Mouse (Mus musculus): ENCODE measurements around the gene Car12. TPM values are rescaled to one million over a fixed set of nuclear protein-coding genes. Genes with fewer than 3 reads are reported as not detected.

Car12 gene
- polyA plus RNA-seq (2014; fragmentation: Illumina TruSeq; extraction: RNeasy Lipid Tissue Mini Kit (QIAGEN cat#74804); ENCODE audit: low read depth, low replicate concordance) = not detected

GRCm38 (mm10) chr9:66713135-66714021, at the start of gene Car12:
TSS of gene Car12 (plus strand) at chr9:66713686.

GRCm38 (mm10) chr9:66795464-66796324, 82.2 kb downstream of the Car12 start, which contains the start of gene Aph1b:
TSS of gene Aph1b (minus strand) at chr9:66795490.

GRCm38 (mm10) chr9:66796739-66797138, 83.3 kb downstream of the Car12 start, which contains the start of gene Gm10647:
TSS of gene Gm10647 (plus strand) at chr9:66797039.

Other genes with a start within 250 kb of the Car12 start
- gene Fbxl22, start 199.1 kb upstream of the Car12 start, polyA plus RNA-seq (2014; fragmentation: Illumina TruSeq; extraction: RNeasy Lipid Tissue Mini Kit (QIAGEN cat#74804); ENCODE audit: low read depth, low replicate concordance) = 18.5 TPM
- 16.9 TPM for gene Usp3, start 120.5 kb upstream of the Car12 start, polyA plus RNA-seq (2014; fragmentation: Illumina TruSeq; extraction: RNeasy Lipid Tissue Mini Kit (QIAGEN cat#74804); ENCODE audit: low read depth, low replicate concordance)
- 6.4 TPM for gene Aph1b, start 81.8 kb downstream of the Car12 start, polyA plus RNA-seq (2014; fragmentation: Illumina TruSeq; extraction: RNeasy Lipid Tissue Mini Kit (QIAGEN cat#74804); ENCODE audit: low read depth, low replicate concordance)
- gene Gm10647, start 83.4 kb downstream of the Car12 start, polyA plus RNA-seq (2014; fragmentation: Illumina TruSeq; extraction: RNeasy Lipid Tissue Mini Kit (QIAGEN cat#74804); ENCODE audit: low read depth, low replicate concordance) = not detected
- 2.3 TPM for gene Aph1c, start 121.0 kb downstream of the Car12 start, polyA plus RNA-seq (2014; fragmentation: Illumina TruSeq; extraction: RNeasy Lipid Tissue Mini Kit (QIAGEN cat#74804); ENCODE audit: low read depth, low replicate concordance)
- gene Rab8b, start 206.0 kb downstream of the Car12 start, polyA plus RNA-seq (2014; fragmentation: Illumina TruSeq; extraction: RNeasy Lipid Tissue Mini Kit (QIAGEN cat#74804); ENCODE audit: low read depth, low replicate concordance) = 8.2 TPM
- gene Rps27l, start 232.4 kb downstream of the Car12 start, polyA plus RNA-seq (2014; fragmentation: Illumina TruSeq; extraction: RNeasy Lipid Tissue Mini Kit (QIAGEN cat#74804); ENCODE audit: low read depth, low replicate concordance) = 180 TPM

All from heart, adult 10 weeks (tissue).